Mouse (Mus musculus) frontal cortex, postnatal 14 days (tissue): ENCODE data around the gene Ppp1cc.
"Not testable (repeated sequence)": the region's sequence is repeated elsewhere in the genome, so short reads cannot be mapped to it uniquely, and the experiment has no call there.

Source experiments
- DNase-seq, 2 experiments: peaks; one replicate each; pipeline ENCODE4 v3.0.0; 2022; ENCODE audit warnings: low spot score in 2 of 2

Ppp1cc gene

GRCm38 (mm10) chr5:122212125-122212524 lies 54.0 kb downstream of the Ppp1cc start:
- DNase-seq: no peak

GRCm38 (mm10) chr5:122212820-122213219 lies 54.7 kb downstream of the Ppp1cc start:
- DNase-seq: not testable (repeated sequence)

- no peak for DNase-seq
These were observed 55.8 kb downstream of the Ppp1cc start for GRCm38 (mm10) chr5:122213861-122214260.

GRCm38 (mm10) chr5:122217636-122218035 lies 59.6 kb downstream of the Ppp1cc start:
- DNase-seq: no peak

GRCm38 (mm10) chr5:122218109-122218905 lies 60.2 kb downstream of the Ppp1cc start:
- DNase-seq: no peak

GRCm38 (mm10) chr5:122218928-122219327 lies 60.9 kb downstream of the Ppp1cc start:
- DNase-seq: no peak

- DNase-seq: no peak
These were observed 61.9 kb downstream of the Ppp1cc start for GRCm38 (mm10) chr5:122219655-122220629.

GRCm38 (mm10) chr5:122221085-122221484 lies 63.0 kb downstream of the Ppp1cc start:
- no peak for DNase-seq

- no peak for DNase-seq
These were observed 66.2 kb downstream of the Ppp1cc start for GRCm38 (mm10) chr5:122224291-122224690.
